Mouse (Mus musculus) yolk sac, embryonic 10.5 days (tissue): Measurements from ENCODE around the gene Aldh3b1.

Experiments used
- DNase-seq: peaks from one replicate; pipeline ENCODE4 v3.0.0-alpha.2; 2017; ENCODE audit warnings: low spot score

Gene Aldh3b1

GRCm38 (mm10) chr19:3875045-3875444 is 54.6 kb downstream of the Aldh3b1 start:
- no peak for DNase-seq

- DNase-seq: no peak
These were observed 57.2 kb downstream of the Aldh3b1 start for GRCm38 (mm10) chr19:3872373-3872772.

GRCm38 (mm10) chr19:3871468-3871867 is 58.1 kb downstream of the Aldh3b1 start:
- DNase-seq: no peak

GRCm38 (mm10) chr19:3868290-3868689 is 61.3 kb downstream of the Aldh3b1 start:
- no peak for DNase-seq

- DNase-seq: no peak
These were observed 64.6 kb downstream of the Aldh3b1 start for GRCm38 (mm10) chr19:3864960-3865359.
